Mouse (Mus musculus): Measurements from ENCODE around the gene Stk32c.

- TF ChIP-seq CTCF (conservative IDR thresholded peaks at IDR 0.05; ENCODE audit: insufficient read depth, insufficient read length, low read depth, low read length) (no peak), POLR2A (IDR thresholded peaks at IDR 0.05; ENCODE audit: low read depth, low read length) (no peak)
Observed at GRCm38 (mm10) chr7:139164410-139164809, 48.7 kb downstream of the Stk32c start.
